Mouse (Mus musculus): ENCODE measurements around the gene Spink2.

- TF ChIP-seq CTCF (IDR thresholded peaks at IDR 0.05; ENCODE audit: control insufficient read depth, insufficient read depth, insufficient read length) (no peak), MYOG (IDR thresholded peaks at IDR 0.05; ENCODE audit: control insufficient read depth, extremely low read depth, insufficient read length) (no peak), MAX (IDR thresholded peaks at IDR 0.05) (no peak)
These were observed 19.6 kb downstream of the Spink2 start for GRCm38 (mm10) chr5:77191631-77192030.
